Mouse (Mus musculus): ENCODE measurements at regions not wholly inside any gene's neighbourhood (a gene's known extent, or its start where the extent isn't known, plus 50 kb on each side); places are given as distances from the start of the nearest gene placed in this dataset.
A peak's percentile ranks its signal among the peaks of the same experiment; 100 is the strongest.

DNA sequence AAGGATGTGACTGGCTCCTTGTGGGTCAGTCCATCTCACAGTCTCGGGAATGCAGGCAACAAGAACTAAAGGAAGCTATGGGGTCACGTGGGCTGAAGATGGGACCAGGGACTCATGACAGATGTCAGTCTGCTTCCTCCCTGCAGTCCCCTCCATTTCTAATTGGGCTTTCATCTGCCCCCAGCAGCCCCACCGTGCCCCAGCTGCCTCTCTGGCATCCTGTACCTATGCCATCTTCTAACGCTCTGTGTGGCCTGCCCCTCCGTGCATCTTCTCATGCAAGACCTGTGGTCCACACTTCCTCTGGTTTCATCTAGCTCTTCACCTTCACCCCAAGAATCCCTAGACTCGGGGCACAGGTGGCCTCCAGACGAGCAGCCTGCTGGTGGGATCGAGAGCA lies 115.4 kb upstream of the Csf3r start:
- H3K27me3 ChIP-seq (ENCODE audit: control insufficient read depth, insufficient read depth, low read length, poor library complexity, severe bottlenecking), result no peaks in the 10 kb centered on the region
- DNase-seq (ENCODE audit: low read depth, low spot score), result no peak
- no peaks in the 10 kb centered on the region for H3K36me3 ChIP-seq (ENCODE audit: control insufficient read depth, insufficient read depth, low read length, poor library complexity, severe bottlenecking)

- H3K27me3 ChIP-seq (ENCODE audit: control insufficient read depth, insufficient read depth, low read length, poor library complexity, severe bottlenecking), result no peaks in the 10 kb centered on the region
- H3K36me3 ChIP-seq (ENCODE audit: control insufficient read depth, insufficient read depth, low read length, poor library complexity, severe bottlenecking), result no peaks in the 10 kb centered on the region
- no peak for DNase-seq (ENCODE audit: low read depth, low spot score)
Measured at GRCm38 (mm10) chr4:125911541-125912270, 112.6 kb upstream of the Csf3r start.

DNA sequence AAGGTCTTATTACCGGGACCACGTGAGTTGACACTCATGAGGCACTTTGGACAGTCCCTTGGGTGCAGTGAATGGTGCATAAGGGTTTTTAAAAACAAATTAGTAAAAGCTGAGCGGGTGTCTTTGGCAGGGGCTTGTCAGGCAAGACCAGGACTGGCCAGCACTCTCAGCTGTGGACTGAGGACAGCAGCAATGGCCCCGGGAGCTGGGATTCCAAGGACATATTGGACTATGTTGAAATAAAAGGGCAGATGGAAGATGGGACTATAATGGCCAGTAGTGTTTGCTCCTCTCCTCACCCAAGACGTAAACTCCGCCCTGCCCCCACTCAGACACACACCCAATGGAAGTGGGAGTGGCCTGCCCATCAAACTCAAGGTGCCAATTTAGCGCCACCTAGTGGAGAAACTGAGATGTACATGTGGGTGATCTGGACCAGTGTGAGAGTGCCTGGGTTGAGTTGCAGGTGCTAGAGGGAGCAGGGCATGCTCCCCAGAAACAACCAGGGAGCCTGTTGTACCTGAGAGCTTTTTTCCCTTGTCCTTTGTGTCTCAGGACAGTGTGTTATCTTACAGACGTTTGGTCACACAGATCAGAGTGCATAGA lies 111.8 kb upstream of the Csf3r start:
- DNase-seq (ENCODE audit: low read depth, low spot score), result peak; percentile 58

DNA sequence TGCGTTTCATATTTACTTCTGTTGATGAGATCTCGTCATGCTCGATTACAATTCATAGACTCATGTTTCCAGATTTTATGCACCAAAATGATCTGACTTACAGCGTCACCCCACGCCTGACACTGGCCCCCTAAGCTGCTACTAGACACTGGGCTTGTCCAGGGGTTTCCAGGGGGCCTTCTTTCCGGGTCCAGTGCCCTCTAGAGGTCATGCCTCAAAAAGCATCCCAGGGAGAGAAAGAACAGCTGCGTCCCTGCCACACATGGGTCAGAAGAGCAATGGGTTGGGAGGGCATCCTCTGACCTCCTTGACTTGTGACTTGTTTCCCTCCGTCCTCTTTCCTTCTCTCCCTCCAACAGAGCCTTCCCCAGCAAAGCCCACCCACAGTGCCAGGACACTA lies 109.2 kb upstream of the Csf3r start:
- no peak for DNase-seq (ENCODE audit: low read depth, low spot score)
- H3K27me3 ChIP-seq (ENCODE audit: control insufficient read depth, insufficient read depth, low read length, poor library complexity, severe bottlenecking), result no peaks in the 10 kb centered on the region
- no peaks in the 10 kb centered on the region for H3K36me3 ChIP-seq (ENCODE audit: control insufficient read depth, insufficient read depth, low read length, poor library complexity, severe bottlenecking)

More for the DNA sequence above, 111.8 kb upstream of the Csf3r start:
- no peaks in the 10 kb centered on the region for H3K27me3 ChIP-seq (ENCODE audit: control insufficient read depth, insufficient read depth, low read length, poor library complexity, severe bottlenecking)
- no peaks in the 10 kb centered on the region for H3K36me3 ChIP-seq (ENCODE audit: control insufficient read depth, insufficient read depth, low read length, poor library complexity, severe bottlenecking)

- DNase-seq (ENCODE audit: low read depth, low spot score), result no peak
- Histone ChIP-seq H3K36me3 (ENCODE audit: control insufficient read depth, insufficient read depth, low read length, poor library complexity, severe bottlenecking) (no peaks in the 10 kb centered on the region), H3K27me3 (ENCODE audit: control insufficient read depth, insufficient read depth, low read length, poor library complexity, severe bottlenecking) (no peaks in the 10 kb centered on the region)
Measured at GRCm38 (mm10) chr4:125917210-125917609, 107.1 kb upstream of the Csf3r start.

GRCm38 (mm10) chr4:125921550-125922316 lies 102.6 kb upstream of the Csf3r start:
- Histone ChIP-seq H3K36me3 (ENCODE audit: control insufficient read depth, insufficient read depth, low read length, poor library complexity, severe bottlenecking) (no peaks in the 10 kb centered on the region), H3K27me3 (ENCODE audit: control insufficient read depth, insufficient read depth, low read length, poor library complexity, severe bottlenecking) (no peaks in the 10 kb centered on the region)
- peak; percentile 7 for DNase-seq (ENCODE audit: low read depth, low spot score)

DNA sequence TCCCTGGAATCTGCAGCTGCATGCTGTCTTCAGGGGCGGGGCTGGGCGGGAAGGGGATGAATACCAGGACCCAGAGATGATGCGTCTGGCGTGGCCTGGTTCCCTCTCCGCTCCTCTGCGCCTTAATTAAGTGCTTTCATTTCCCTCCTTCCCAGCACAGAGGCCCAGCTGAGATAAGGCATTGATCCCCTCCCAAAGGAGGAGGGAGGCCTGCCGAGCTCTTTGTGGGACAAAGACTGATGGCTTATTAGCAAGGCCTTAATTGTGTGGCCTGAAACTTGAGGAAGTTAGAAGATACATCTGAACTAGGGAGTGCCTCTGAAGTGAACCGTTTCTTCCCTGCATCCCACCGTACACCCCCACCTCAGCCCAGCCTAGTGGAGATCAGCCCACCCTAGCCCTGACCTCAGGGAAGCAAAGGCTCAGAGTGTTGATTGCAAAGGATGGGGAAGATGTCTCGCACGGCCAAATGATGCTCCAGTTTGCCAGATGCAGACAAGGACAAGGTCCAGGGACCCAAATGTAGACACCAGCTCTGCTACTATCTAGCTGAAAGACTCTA lies 102.0 kb upstream of the Csf3r start:
- no peak for DNase-seq (ENCODE audit: low read depth, low spot score)
- H3K36me3 ChIP-seq (ENCODE audit: control insufficient read depth, insufficient read depth, low read length, poor library complexity, severe bottlenecking), result no peaks in the 10 kb centered on the region
- no peaks in the 10 kb centered on the region for H3K27me3 ChIP-seq (ENCODE audit: control insufficient read depth, insufficient read depth, low read length, poor library complexity, severe bottlenecking)

DNA sequence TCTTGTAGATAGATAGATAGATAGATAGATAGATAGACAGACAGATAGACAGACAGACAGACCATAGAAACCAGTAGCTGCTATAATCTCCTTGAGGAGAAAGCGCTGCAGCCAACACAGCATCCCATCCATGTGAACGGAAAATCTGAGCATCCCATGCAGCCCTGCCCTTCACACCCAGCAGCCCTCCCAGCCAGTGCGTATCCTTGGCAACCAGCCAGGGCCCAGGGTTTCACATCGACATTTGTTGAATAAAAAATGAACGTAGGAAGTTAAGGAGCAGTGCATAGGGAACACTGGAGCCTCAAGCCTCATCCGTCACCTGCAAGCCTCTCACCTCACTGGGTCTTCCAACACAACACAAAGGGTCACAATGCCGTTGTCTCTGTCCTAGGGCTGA lies 101.1 kb upstream of the Csf3r start:
- no peak for DNase-seq (ENCODE audit: low read depth, low spot score)
- Histone ChIP-seq H3K27me3 (ENCODE audit: control insufficient read depth, insufficient read depth, low read length, poor library complexity, severe bottlenecking) (no peaks in the 10 kb centered on the region), H3K36me3 (ENCODE audit: control insufficient read depth, insufficient read depth, low read length, poor library complexity, severe bottlenecking) (no peaks in the 10 kb centered on the region)

DNA sequence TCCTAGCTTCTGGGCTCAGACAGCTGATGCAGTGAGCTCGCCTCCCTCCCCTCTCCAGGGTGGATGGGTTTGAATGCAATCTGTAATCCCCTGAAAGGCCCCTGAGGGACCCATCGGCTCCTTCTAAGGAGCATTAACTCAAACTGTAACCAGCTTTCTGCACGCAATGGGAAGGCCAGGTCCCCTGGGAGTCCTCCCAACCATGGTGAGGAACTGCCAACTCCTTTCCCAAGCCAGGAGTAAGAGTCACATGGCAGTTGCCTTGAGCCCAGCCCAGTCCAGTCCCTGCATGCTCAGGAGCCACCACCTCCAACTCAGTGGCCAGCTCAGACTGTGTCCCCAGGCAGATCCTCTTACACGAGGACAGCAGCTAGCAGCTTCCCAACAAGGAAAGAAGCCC lies 96.2 kb upstream of the Csf3r start:
- no peak for DNase-seq (ENCODE audit: low read depth, low spot score)
- H3K27me3 ChIP-seq (ENCODE audit: control insufficient read depth, insufficient read depth, low read length, poor library complexity, severe bottlenecking), result no peaks in the 10 kb centered on the region
- no peaks in the 10 kb centered on the region for H3K36me3 ChIP-seq (ENCODE audit: control insufficient read depth, insufficient read depth, low read length, poor library complexity, severe bottlenecking)

DNA sequence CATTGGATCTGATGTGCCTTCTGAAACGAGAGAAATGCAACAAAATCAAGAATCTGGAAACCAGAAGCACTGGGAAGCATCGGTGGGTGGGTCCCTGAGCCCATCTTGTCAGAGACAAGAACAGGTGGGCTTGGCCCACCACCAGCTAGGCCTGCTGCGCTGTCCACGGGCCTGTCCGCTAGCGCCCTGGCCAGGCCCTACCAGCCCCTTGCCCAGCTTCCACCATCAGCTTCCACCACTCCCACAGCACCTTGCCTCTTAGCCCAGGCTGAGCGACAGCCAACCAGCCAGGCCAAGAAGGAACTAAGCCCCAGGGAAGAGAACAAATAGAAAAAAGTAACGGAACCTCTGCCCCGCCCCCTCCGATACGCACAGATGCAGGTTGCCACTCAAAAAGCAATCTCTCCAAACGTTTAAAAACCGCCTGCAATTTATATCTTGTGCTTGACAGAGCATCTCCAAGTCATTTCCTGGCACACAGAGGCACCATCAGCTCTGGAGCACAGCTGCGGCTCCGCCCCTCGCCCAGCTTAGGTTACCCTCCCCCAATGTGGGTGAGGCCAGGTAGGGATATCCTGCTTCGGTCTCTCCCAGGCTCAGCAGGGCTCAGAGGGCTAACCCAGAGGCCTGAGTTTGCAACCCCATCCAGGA lies 95.1 kb upstream of the Csf3r start:
- Histone ChIP-seq H3K27me3 (ENCODE audit: control insufficient read depth, insufficient read depth, low read length, poor library complexity, severe bottlenecking) (no peaks in the 10 kb centered on the region), H3K36me3 (ENCODE audit: control insufficient read depth, insufficient read depth, low read length, poor library complexity, severe bottlenecking) (no peaks in the 10 kb centered on the region)
- DNase-seq (ENCODE audit: low read depth, low spot score), result peak; percentile 18

DNA sequence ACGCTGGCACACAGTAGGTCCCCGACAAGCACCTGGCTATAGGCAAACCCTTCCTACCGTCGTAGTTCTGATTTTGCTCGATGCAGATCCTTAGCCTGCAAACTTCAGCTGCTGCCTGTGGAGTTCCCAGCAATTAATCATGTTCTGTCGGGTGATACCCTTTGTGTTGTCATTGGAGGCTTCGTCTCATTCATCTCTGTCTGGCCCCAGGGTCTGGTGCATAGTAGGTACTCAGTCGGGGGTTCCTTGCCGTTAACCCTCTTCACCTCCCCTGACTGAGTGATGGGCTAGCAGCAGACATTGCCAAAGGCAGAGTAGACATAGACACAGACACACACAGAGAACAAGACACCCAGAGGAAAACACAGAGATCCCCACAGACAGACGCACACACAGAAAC lies 93.6 kb upstream of the Csf3r start:
- Histone ChIP-seq H3K36me3 (ENCODE audit: control insufficient read depth, insufficient read depth, low read length, poor library complexity, severe bottlenecking) (no peaks in the 10 kb centered on the region), H3K27me3 (ENCODE audit: control insufficient read depth, insufficient read depth, low read length, poor library complexity, severe bottlenecking) (no peaks in the 10 kb centered on the region)
- DNase-seq (ENCODE audit: low read depth, low spot score), result no peak

DNA sequence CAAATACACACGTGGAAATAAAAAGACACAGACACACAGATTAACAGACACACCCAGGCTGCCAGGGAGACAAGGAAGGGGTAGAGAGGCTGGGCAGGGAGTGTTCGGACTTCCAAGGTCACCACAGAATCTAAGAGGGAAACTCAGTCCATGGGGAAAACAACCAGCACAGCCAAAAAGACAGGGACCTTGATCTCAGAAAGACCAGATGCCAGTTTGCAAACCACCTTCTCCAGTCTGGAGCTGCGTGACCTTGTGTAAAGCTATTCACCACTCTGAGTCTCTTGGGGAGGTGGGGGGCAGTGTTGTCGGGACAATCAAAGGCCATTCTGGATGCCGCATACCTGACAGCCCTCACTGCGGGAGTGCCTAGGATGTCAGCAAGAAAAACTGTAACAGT lies 93.0 kb upstream of the Csf3r start:
- no peaks in the 10 kb centered on the region for H3K27me3 ChIP-seq (ENCODE audit: control insufficient read depth, insufficient read depth, low read length, poor library complexity, severe bottlenecking)
- DNase-seq (ENCODE audit: low read depth, low spot score), result no peak
- no peaks in the 10 kb centered on the region for H3K36me3 ChIP-seq (ENCODE audit: control insufficient read depth, insufficient read depth, low read length, poor library complexity, severe bottlenecking)

GRCm38 (mm10) chr4:125932036-125932756 lies 92.2 kb upstream of the Csf3r start:
- H3K36me3 ChIP-seq (ENCODE audit: control insufficient read depth, insufficient read depth, low read length, poor library complexity, severe bottlenecking), result no peaks in the 10 kb centered on the region
- no peak for DNase-seq (ENCODE audit: low read depth, low spot score)
- no peaks in the 10 kb centered on the region for H3K27me3 ChIP-seq (ENCODE audit: control insufficient read depth, insufficient read depth, low read length, poor library complexity, severe bottlenecking)

- Histone ChIP-seq H3K36me3 (ENCODE audit: control insufficient read depth, insufficient read depth, low read length, poor library complexity, severe bottlenecking) (no peaks in the 10 kb centered on the region), H3K27me3 (ENCODE audit: control insufficient read depth, insufficient read depth, low read length, poor library complexity, severe bottlenecking) (no peaks in the 10 kb centered on the region)
- DNase-seq (ENCODE audit: low read depth, low spot score), result no peak
Measured at GRCm38 (mm10) chr4:125936357-125936756, 88.0 kb upstream of the Csf3r start.

Measured in splenic B cell, adult 2 months (primary cell).